Mouse (Mus musculus) ES-E14 (cell line): Measurements from ENCODE around the gene Serpind1.

ENCODE experiments used
- CHD2 ChIP-seq: IDR thresholded peaks from 2 replicates; pipeline ENCODE4 v1.6.1; 2014; ENCODE audit warnings: mild to moderate bottlenecking, low read depth, low read length, inconsistent platforms
- HCFC1 ChIP-seq: IDR thresholded peaks from 2 replicates; pipeline ENCODE4 v1.6.1; 2012; ENCODE audit warnings: low read length, inconsistent platforms, borderline replicate concordance; ENCODE audit not compliant: insufficient read depth
- MAFK ChIP-seq: IDR thresholded peaks from 2 replicates; pipeline ENCODE4 v1.6.1; 2014; ENCODE audit warnings: mild to moderate bottlenecking, low read depth, low read length, inconsistent platforms; ENCODE audit not compliant: insufficient read depth
- ZC3H11A ChIP-seq: IDR thresholded peaks from 2 replicates; pipeline ENCODE4 v1.6.1; 2012; ENCODE audit warnings: low read depth, mild to moderate bottlenecking, inconsistent platforms, low read length, borderline replicate concordance
- ZNF384 ChIP-seq: IDR thresholded peaks from 2 replicates; pipeline ENCODE4 v1.6.1; 2012; ENCODE audit warnings: low read depth, low read length, inconsistent platforms

DNA sequence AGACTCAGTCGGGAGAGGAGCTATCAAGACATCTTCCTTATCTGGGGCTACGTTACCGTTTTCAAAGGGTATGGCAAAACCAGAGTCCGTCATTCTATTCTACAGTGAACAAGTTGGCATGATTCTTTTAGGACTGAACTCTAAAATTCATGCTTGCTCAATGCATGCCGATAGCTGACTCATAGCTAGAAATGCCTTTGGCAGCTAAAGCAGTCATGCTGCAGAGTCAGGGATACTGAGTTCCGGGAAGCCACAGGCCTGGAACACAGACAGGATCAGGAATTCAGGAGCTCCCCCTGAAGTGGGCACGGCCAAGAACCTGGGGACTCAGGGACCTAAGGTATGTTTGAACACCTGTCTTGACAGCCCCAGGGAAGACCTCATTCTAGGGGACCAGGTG lies 14.6 kb upstream of the Serpind1 start:
- TF ChIP-seq MAFK (no peak), ZNF384 (no peak), CHD2 (no peak), ZC3H11A (no peak), HCFC1 (no peak)
